Mouse (Mus musculus) brain, embryonic 18.5 days (tissue): ENCODE measurements around the gene Laptm4a.

Experiments
- DNase-seq: peaks from one replicate; pipeline ENCODE4 v3.0.0-alpha.2; 2012; ENCODE audit warnings: low read depth, low spot score

Laptm4a gene

GRCm38 (mm10) chr12:8954161-8954561, 32.7 kb downstream of the Laptm4a start:
- no peak for DNase-seq

GRCm38 (mm10) chr12:8961607-8962316, 40.3 kb downstream of the Laptm4a start:
- DNase-seq = no peak

GRCm38 (mm10) chr12:8969828-8970227, 48.4 kb downstream of the Laptm4a start:
- DNase-seq = no peak

- peak; percentile 75 for DNase-seq
These were observed 52.5 kb downstream of the Laptm4a start, which contains the start of gene Wdr35 for GRCm38 (mm10) chr12:8973820-8974465. Wdr35 (plus strand) TSS chr12:8973892.

- DNase-seq = no peak
These were observed 53.6 kb downstream of the Laptm4a start for GRCm38 (mm10) chr12:8975076-8975475.
